Mouse (Mus musculus) ES-E14 (cell line): Measurements from ENCODE around the gene Sstr2. TPM values are rescaled to one million over a fixed set of nuclear protein-coding genes. Genes with fewer than 3 reads are reported as not detected.

Experiments
- DNase-seq: peaks from one replicate; pipeline ENCODE4 v3.0.0-alpha.2; 2013; ENCODE audit warnings: low read depth, low spot score
- H3K27ac ChIP-seq: 2 replicates; pipeline ENCODE4 v1.5.1; 2012; ENCODE audit warnings: low read depth, mild to moderate bottlenecking, low read length, moderate library complexity, mixed read lengths; ENCODE audit not compliant: poor library complexity, insufficient read depth, severe bottlenecking
- H3K36me3 ChIP-seq: 2 replicates; pipeline ENCODE4 v1.6.1; 2012; ENCODE audit warnings: mild to moderate bottlenecking, low read length, moderate library complexity, mixed read lengths; ENCODE audit not compliant: control insufficient read depth, poor library complexity, insufficient read depth, severe bottlenecking
- H3K4me1 ChIP-seq, 2 experiments: fragments of 150-350 bp in 1 of 2; sonication (generic) in 1 of 2; 2 replicates each; pipeline ENCODE4 v1.6.1; 2012; ENCODE audit warnings: low read length in 2 of 2, mild to moderate bottlenecking in 1 of 2, mixed read lengths in 1 of 2; ENCODE audit not compliant: control insufficient read depth in 2 of 2, insufficient read depth in 2 of 2, poor library complexity in 1 of 2
- H3K4me3 ChIP-seq, 2 experiments: fragments of 150-350 bp in 1 of 2; sonication (generic) in 1 of 2; 2 replicates each; pipeline ENCODE4 v1.5.1; 2012; ENCODE audit warnings: low read length in 2 of 2, low read depth in 1 of 2, mild to moderate bottlenecking in 1 of 2, mixed read lengths in 1 of 2; ENCODE audit not compliant: insufficient read depth in 1 of 2, poor library complexity in 1 of 2, severe bottlenecking in 1 of 2
- H3K9ac ChIP-seq: 2 replicates; pipeline ENCODE4 v1.6.1; 2012; ENCODE audit warnings: low read depth, mild to moderate bottlenecking, low read length, mixed read lengths; ENCODE audit not compliant: poor library complexity, insufficient read depth, severe bottlenecking
- H3K9me3 ChIP-seq: fragments of 150-350 bp; sonication (generic); 2 replicates; pipeline ENCODE4 v1.6.1; 2012; ENCODE audit warnings: low read depth, mild to moderate bottlenecking, low read length; ENCODE audit not compliant: control insufficient read depth, insufficient read depth
- CHD2 ChIP-seq: IDR thresholded peaks from 2 replicates; pipeline ENCODE4 v1.6.1; 2014; ENCODE audit warnings: mild to moderate bottlenecking, low read depth, low read length, inconsistent platforms
- HCFC1 ChIP-seq: IDR thresholded peaks from 2 replicates; pipeline ENCODE4 v1.6.1; 2012; ENCODE audit warnings: low read length, inconsistent platforms, borderline replicate concordance; ENCODE audit not compliant: insufficient read depth
- MAFK ChIP-seq: IDR thresholded peaks from 2 replicates; pipeline ENCODE4 v1.6.1; 2014; ENCODE audit warnings: mild to moderate bottlenecking, low read depth, low read length, inconsistent platforms; ENCODE audit not compliant: insufficient read depth
- ZC3H11A ChIP-seq: IDR thresholded peaks from 2 replicates; pipeline ENCODE4 v1.6.1; 2012; ENCODE audit warnings: low read depth, mild to moderate bottlenecking, inconsistent platforms, low read length, borderline replicate concordance
- ZNF384 ChIP-seq: IDR thresholded peaks from 2 replicates; pipeline ENCODE4 v1.6.1; 2012; ENCODE audit warnings: low read depth, low read length, inconsistent platforms
- in situ Hi-C, 2 experiments: fragments of 600-800 bp; cut with MboI; formaldehyde crosslinking; loops; one replicate each; pipeline ENCODE4 v1.15.1; 2025; ENCODE audit warnings: low sequenced_read_pairs in 2 of 2, inconsistent platforms in 1 of 2; ENCODE audit not compliant: unreplicated experiment in 2 of 2
- total RNA-seq: library from RNA; depleted of rRNA; stranded (reverse); fragments of 300-350 nt; gene quantifications from 2 replicates; pipeline ENCODE4 v1.2.3, GENCODE M21; 2012

Sstr2 gene
- total RNA-seq, 1 experiment = 0.45 TPM

DNA sequence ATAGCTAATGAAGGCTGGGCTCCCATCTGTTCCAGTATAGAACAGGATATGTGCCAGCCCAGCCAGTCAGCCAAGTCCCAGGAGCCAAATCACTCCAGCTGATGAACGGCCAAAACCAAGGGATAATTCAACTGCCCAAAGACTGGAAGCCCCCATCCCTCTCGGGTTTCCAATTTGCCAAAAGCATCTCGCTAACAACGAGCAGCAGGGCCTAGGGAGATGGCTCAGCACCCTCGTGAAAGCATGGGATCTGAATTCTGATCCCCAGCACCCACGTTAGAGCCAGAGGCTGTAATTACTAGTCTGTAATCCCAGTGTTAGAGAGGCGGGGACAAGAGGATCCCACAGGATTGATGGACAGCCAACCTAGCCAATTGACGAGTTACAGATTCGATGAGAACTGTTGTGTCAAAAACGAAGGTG is 15.6 kb downstream of the Sstr2 start:
- Histone ChIP-seq H3K36me3 (no peaks in the 10 kb centered on the region), H3K4me3 (no peak overlapping the region), H3K9ac (no peak overlapping the region), H3K4me1 (no peaks in the 10 kb centered on the region), H3K9me3 (peaks cover 7% of the 10 kb centered on the region; the same call in 1 of the 2 replicates), H3K27ac (no peak overlapping the region)
- TF ChIP-seq MAFK (no peak), HCFC1 (no peak), ZC3H11A (no peak), ZNF384 (no peak), CHD2 (no peak)
- in situ Hi-C loops = loop anchor here in 1 of 2 experiments (25.0 kb wide), 1 partner anchor 447 kb away; no protein-coding TSS in a partner anchor
- no peak for DNase-seq

DNA sequence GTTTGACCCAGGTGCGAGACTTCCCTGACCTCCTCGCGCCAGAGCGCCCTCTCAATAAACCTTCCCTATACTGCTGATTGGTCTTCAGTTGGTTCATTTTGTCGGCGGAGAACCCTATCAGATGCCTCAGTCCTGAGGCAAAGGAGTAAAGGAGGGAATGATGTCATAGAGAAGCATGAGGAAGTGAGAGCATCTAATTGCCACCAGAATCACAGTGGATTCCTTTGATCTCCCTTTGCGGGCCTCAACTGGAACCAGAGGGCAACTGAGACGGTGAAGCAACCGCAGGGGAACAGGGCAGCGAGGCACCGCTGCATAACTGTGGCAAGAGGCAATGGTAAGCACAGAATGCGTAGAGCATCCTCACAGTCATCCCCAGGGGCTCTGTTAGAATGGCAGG is 19.5 kb downstream of the Sstr2 start:
- Histone ChIP-seq H3K9ac (no peak overlapping the region), H3K4me1 (no peaks in the 10 kb centered on the region), H3K9me3 (peaks cover 7% of the 10 kb centered on the region; the same call in 1 of the 2 replicates), H3K4me3 (no peak overlapping the region), H3K27ac (no peak overlapping the region), H3K36me3 (no peaks in the 10 kb centered on the region)
- DNase-seq = no peak
- TF ChIP-seq HCFC1 (no peak), CHD2 (no peak), ZNF384 (no peak), MAFK (no peak), ZC3H11A (no peak)
- in situ Hi-C loops = loop anchor here in 1 of 2 experiments (25.0 kb wide), 1 partner anchor 451 kb away; no protein-coding TSS in a partner anchor

GRCm38 (mm10) chr11:113645181-113645580 is 26.0 kb downstream of the Sstr2 start:
- no peak overlapping the region for H3K9ac ChIP-seq
- in situ Hi-C loops = loop anchor here (5.0 to 25.0 kb wide), 2 partner anchors 167 to 458 kb away; no protein-coding TSS in a partner anchor
- no peak for DNase-seq
- H3K4me3 ChIP-seq = no peak overlapping the region
- TF ChIP-seq HCFC1 (no peak), MAFK (no peak), ZC3H11A (no peak), CHD2 (no peak), ZNF384 (no peak)
- no peaks in the 10 kb centered on the region for H3K9me3 ChIP-seq
- H3K27ac ChIP-seq = no peak overlapping the region
- H3K4me1 ChIP-seq = peaks cover 2 to 4% of the 10 kb centered on the region in 2 experiments; a peak in 2 of 4 replicates
- H3K36me3 ChIP-seq = no peaks in the 10 kb centered on the region

DNA sequence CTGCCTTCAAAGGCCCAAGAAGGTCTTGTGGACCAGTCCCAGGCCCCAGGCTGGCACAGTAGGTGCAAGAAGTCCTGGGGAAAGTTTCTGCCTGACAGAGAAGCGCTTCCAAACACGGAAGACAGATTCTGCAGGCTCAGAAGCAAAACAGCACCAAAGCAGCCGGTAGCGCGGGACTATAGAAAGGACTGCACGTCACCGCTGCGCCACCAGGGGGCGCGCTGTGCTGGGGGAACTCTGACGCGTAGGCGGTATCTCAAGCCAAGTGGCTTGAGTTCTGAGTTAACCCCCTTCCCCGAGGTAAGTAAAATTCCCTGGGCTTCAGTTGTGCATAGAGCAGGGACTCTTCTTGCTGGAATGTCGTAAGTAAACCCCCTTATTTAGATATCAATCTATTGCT is 29.0 kb downstream of the Sstr2 start:
- H3K27ac ChIP-seq = no peak overlapping the region
- in situ Hi-C loops = loop anchor here (5.0 to 25.0 kb wide), 2 partner anchors 164 to 461 kb away; no protein-coding TSS in a partner anchor
- H3K4me1 ChIP-seq = peaks cover 5 to 11% of the 10 kb centered on the region in 2 experiments; a peak in 2 of 4 replicates
- peak; percentile 78 for DNase-seq
- H3K9me3 ChIP-seq = no peaks in the 10 kb centered on the region
- H3K36me3 ChIP-seq = peaks cover 5% of the 10 kb centered on the region; the same call in 1 of the 2 replicates
- peak overlapping the region; percentile 67; the same call in 1 of the 2 replicates for H3K9ac ChIP-seq
- TF ChIP-seq HCFC1 (0 out of 2 replicates have a peak, but pooled peaks have one; percentile 40), ZNF384 (no peak)
- no peak overlapping the region for H3K4me3 ChIP-seq
